Comparison of ENCODE assay signal across 9 mouse cellular contexts in the genomic region with DNA sequence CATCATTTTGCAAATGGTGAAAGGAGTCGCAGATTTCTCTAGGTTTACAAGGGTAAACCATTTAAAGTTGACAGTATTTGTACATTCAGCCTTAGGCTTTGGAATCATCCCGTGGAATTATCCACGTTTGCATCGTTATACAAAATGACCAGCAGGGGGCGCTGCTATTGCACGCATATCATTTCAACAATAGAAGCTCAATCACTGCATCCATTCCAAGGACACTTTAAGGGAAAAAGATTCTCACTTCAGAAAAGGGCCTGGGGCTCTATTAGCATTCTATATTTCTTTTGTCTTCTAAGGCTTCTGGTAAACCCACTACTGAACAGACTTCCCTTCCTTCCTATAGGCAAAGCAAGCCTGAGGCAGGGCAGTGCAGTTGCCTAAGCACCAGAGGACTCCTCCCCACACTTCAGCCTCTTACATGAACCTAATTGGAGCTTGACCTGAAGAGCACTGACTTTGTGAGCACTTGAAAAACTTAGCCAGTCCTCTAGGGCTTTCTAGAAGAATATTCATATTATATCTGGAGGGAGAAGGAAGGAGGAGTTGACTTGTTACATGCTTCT.
DNase-seq lines count a peak whose midpoint lies in the region; ATAC-seq and TF ChIP-seq lines count a peak whose summit lies in the region.
"Had no signal": no experiment of that assay in that cellular context is flagged by ENCODE, and none has a peak within 500 bp of the region (broad histone marks: within the 10 kb centered on the region; RNA-seq: fewer than 3 reads in every experiment).

No protein-coding gene starts in this region.

- no peaks in the 10 kb centered on the region for H3K9me3 ChIP-seq in neural tube, embryonic 11.5 days (ENCODE audit: control insufficient read depth, low read length)
- H3K9me3 ChIP-seq: megakaryocyte, embryonic 14.5 days had no signal

- H3K9ac ChIP-seq in neural tube, embryonic 11.5 days (ENCODE audit: low read length) = no peak overlapping the region

- H3K4me2 ChIP-seq in neural tube, embryonic 11.5 days (ENCODE audit: low read depth) = no peak overlapping the region

- ATAC-seq in erythroid progenitor cell, adult 5-6 weeks (replicated peaks; ENCODE audit: low FRiP score, poor library complexity, severe bottlenecking) = peak; percentile 57; the same call in 1 of the 2 replicates
- ATAC-seq in neural tube, embryonic 11.5 days (ENCODE audit: insufficient read depth, low FRiP score, low TSS enrichment) = peak; percentile 39; the same call in 1 of the 2 replicates

- no peaks in the 10 kb centered on the region for H3K4me1 ChIP-seq in neural tube, embryonic 11.5 days (ENCODE audit: control insufficient read depth, insufficient read depth, low read length)

- peak; percentile 41 for DNase-seq in kidney, adult 18-20 months
- no peak for DNase-seq in kidney, adult 11 months
- peak; percentile 81 for DNase-seq in brain, embryonic 14.5 days (ENCODE audit: low read depth)
- peak; percentile 46 for DNase-seq in hindlimb bud, embryonic 11.5 days (ENCODE audit: extremely low spot score, low read depth, low spot score)
- DNase-seq in left cerebral cortex, postnatal 36 days (ENCODE audit: low spot score in 2 of 2) = peak; percentile 40 to 42
- DNase-seq in neural tube, embryonic 11.5 days (ENCODE audit: low spot score) = peak; percentile 57
- DNase-seq in yolk sac, embryonic 10.5 days (ENCODE audit: low spot score) = peak; percentile 3

- H3K27me3 ChIP-seq in neural tube, embryonic 11.5 days (ENCODE audit: control insufficient read depth, insufficient read depth, low read length) = no peaks in the 10 kb centered on the region

- no peak for TF ChIP-seq POLR2A in brain, embryonic 14.5 days (IDR thresholded peaks at IDR 0.05; ENCODE audit: borderline replicate concordance, extremely low read depth, insufficient read depth, insufficient read length, poor library complexity, severe bottlenecking)

- H3K27ac ChIP-seq in neural tube, embryonic 11.5 days (ENCODE audit: low read depth, low read length) = no peak overlapping the region

- H3K4me3 ChIP-seq in neural tube, embryonic 11.5 days (ENCODE audit: low read depth, low read length) = no peak overlapping the region
- H3K4me3 ChIP-seq: megakaryocyte, embryonic 14.5 days had no signal

- 5% methylated on average over 6 of the region's 6 CpGs for WGBS in neural tube, embryonic 11.5 days

- TF ChIP-seq CTCF in brain, embryonic 14.5 days (IDR thresholded peaks at IDR 0.05; ENCODE audit: borderline replicate concordance, extremely low read depth, insufficient read depth, insufficient read length) = peak; percentile 78; the same call in 1 of the 2 replicates

- intact Hi-C loops in left cerebral cortex, postnatal 36 days (cut with DNase I) = loop anchor here (1.0 to 2.0 kb wide), 2 partner anchors 127 to 210 kb away; no protein-coding TSS in a partner anchor

- no peaks in the 10 kb centered on the region for H3K36me3 ChIP-seq in neural tube, embryonic 11.5 days (ENCODE audit: control insufficient read depth, insufficient read depth, low read length)
